Mouse (Mus musculus): ENCODE measurements around the gene Gm10198.

DNA sequence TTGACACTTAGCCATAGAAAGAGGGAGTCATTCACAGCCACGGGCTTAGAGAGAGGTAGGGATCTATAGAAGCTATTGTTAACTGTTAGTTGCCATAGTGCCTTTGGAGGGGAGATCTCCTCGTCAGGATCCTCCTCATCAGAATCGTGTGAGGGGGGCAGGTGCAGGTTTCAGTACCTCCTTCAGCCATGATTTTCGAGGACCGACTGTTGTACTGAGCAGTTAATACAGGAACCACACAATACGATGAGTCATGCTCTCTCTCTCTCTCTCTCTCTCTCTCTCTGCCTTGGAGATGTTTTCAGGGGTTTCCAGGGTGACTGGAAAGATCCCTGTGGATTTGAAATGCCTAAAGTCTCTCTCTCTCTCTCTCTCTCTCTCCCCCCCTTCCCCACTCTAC, 31.5 kb downstream of the Gm10198 start:
- TF ChIP-seq MYB (IDR thresholded peaks at IDR 0.05; ENCODE audit: low read depth, low read length) = no peak
- TF ChIP-seq USF2 (IDR thresholded peaks at IDR 0.05; ENCODE audit: borderline replicate concordance in 1 of 2, insufficient read depth in 1 of 2, low read depth in 1 of 2, low read length in 2 of 2) = no peak
- TF ChIP-seq EP300 (IDR thresholded peaks at IDR 0.05; ENCODE audit: low read depth in 1 of 2, low read length in 2 of 2) = no peak
- no peak for TF ChIP-seq RCOR1 (IDR thresholded peaks at IDR 0.05; ENCODE audit: low read depth, low read length)
- no peak for TF ChIP-seq CHD2 (IDR thresholded peaks at IDR 0.05; ENCODE audit: low read length)
